In genomic region chr4:149170394-149170931, GRCm38 (mm10) we compare ENCODE assay signal across 10 mouse cellular contexts. TPM values are rescaled to one million over a fixed set of nuclear protein-coding genes. Genes with fewer than 3 reads are reported as not detected.
A peak's percentile ranks its signal among the peaks of the same experiment; 100 is the strongest.
DNase-seq lines count a peak whose midpoint lies in the region; ATAC-seq lines count a peak whose summit lies in the region.
"Had no signal": no experiment of that assay in that cellular context is flagged by ENCODE, and none has a peak within 500 bp of the region (broad histone marks: within the 10 kb centered on the region; RNA-seq: fewer than 3 reads in every experiment).

No protein-coding gene starts in this region.

- H3K4me3 ChIP-seq in limb, embryonic 15.5 days = no peak overlapping the region
- H3K4me3 ChIP-seq in stomach, embryonic 16.5 days (replicated peaks; ENCODE audit: low read length) = no peak overlapping the region
- no peak overlapping the region for H3K4me3 ChIP-seq in hindbrain, embryonic 14.5 days (replicated peaks; ENCODE audit: low read length)
- H3K4me3 ChIP-seq: heart, embryonic 15.5 days had no signal

- H3K36me3 ChIP-seq in limb, embryonic 15.5 days = no peaks in the 10 kb centered on the region
- H3K36me3 ChIP-seq in stomach, embryonic 16.5 days (ENCODE audit: control insufficient read depth, insufficient read depth, low read length) = no peaks in the 10 kb centered on the region
- peaks cover 11% of the 10 kb centered on the region; the same call in 1 of the 2 replicates for H3K36me3 ChIP-seq in hindbrain, embryonic 14.5 days (replicated peaks; ENCODE audit: control insufficient read depth, insufficient read depth)
- H3K36me3 ChIP-seq: heart, embryonic 15.5 days had no signal

- 55% methylated on average over 7 of the region's 7 CpGs for WGBS in limb, embryonic 15.5 days
- WGBS in stomach, embryonic 16.5 days = 38% methylated on average over 7 of the region's 7 CpGs
- 73% methylated on average over 7 of the region's 7 CpGs for WGBS in hindbrain, embryonic 14.5 days

- no peak overlapping the region for H3K9ac ChIP-seq in limb, embryonic 15.5 days
- H3K9ac ChIP-seq in stomach, embryonic 16.5 days (ENCODE audit: low read length) = peak overlapping the region; percentile 23; the same call in 1 of the 2 replicates
- no peak overlapping the region for H3K9ac ChIP-seq in hindbrain, embryonic 14.5 days
- H3K9ac ChIP-seq: heart, embryonic 15.5 days had no signal

- peak; percentile 28 for DNase-seq in retina, adult 2 months (ENCODE audit: low read depth, low spot score)
- no peak for DNase-seq in retina, embryonic 14.5 days (ENCODE audit: low spot score)
- DNase-seq in c-Kit-positive CD71-positive TER-119-positive erythroid progenitor cells, embryonic 14.5 days (ENCODE audit: low spot score) = peak; percentile 12
- no peak for DNase-seq in cerebellum, postnatal 25 days
- DNase-seq in hindbrain, embryonic 14.5 days (ENCODE audit: low spot score) = no peak
- no peak for DNase-seq in embryo, embryonic 10 days (ENCODE audit: low spot score)

- no peak overlapping the region for H3K4me2 ChIP-seq in limb, embryonic 15.5 days
- H3K4me2 ChIP-seq in stomach, embryonic 16.5 days (ENCODE audit: low read depth, low read length) = 0 out of 2 replicates have a peak overlapping the region, but pooled peaks have one; percentile 27
- H3K4me2 ChIP-seq in hindbrain, embryonic 14.5 days (replicated peaks) = no peak overlapping the region
- H3K4me2 ChIP-seq: heart, embryonic 15.5 days had no signal

- no peak for ATAC-seq in limb, embryonic 15.5 days (ENCODE audit: insufficient number of reproducible peaks, low FRiP score, low TSS enrichment, low read depth)
- peak; percentile 22; the same call in 1 of the 2 replicates for ATAC-seq in stomach, embryonic 16.5 days (ENCODE audit: insufficient read depth, low FRiP score)
- ATAC-seq in hindbrain, embryonic 14.5 days (ENCODE audit: low FRiP score) = no peak

- no peaks in the 10 kb centered on the region for H3K9me3 ChIP-seq in limb, embryonic 15.5 days
- H3K9me3 ChIP-seq in stomach, embryonic 16.5 days (replicated peaks; ENCODE audit: control insufficient read depth, low read length) = no peaks in the 10 kb centered on the region
- H3K9me3 ChIP-seq in hindbrain, embryonic 14.5 days (ENCODE audit: control insufficient read depth, low read length) = no peaks in the 10 kb centered on the region
- H3K9me3 ChIP-seq: heart, embryonic 15.5 days had no signal

- no peaks in the 10 kb centered on the region for H3K27me3 ChIP-seq in limb, embryonic 15.5 days
- H3K27me3 ChIP-seq in stomach, embryonic 16.5 days (ENCODE audit: control insufficient read depth, insufficient read depth, low read length) = no peaks in the 10 kb centered on the region
- no peaks in the 10 kb centered on the region for H3K27me3 ChIP-seq in hindbrain, embryonic 14.5 days (ENCODE audit: control insufficient read depth, insufficient read depth, low read length)
- H3K27me3 ChIP-seq: heart, embryonic 15.5 days had no signal

- peak overlapping the region; percentile 8 for H3K27ac ChIP-seq in limb, embryonic 15.5 days
- peak overlapping the region; percentile 92 for H3K27ac ChIP-seq in stomach, embryonic 16.5 days (ENCODE audit: low read length)
- H3K27ac ChIP-seq in hindbrain, embryonic 14.5 days = no peak overlapping the region; the same call in 1 of the 2 replicates
- H3K27ac ChIP-seq: heart, embryonic 15.5 days had no signal

- H3K4me1 ChIP-seq in limb, embryonic 15.5 days = peaks cover 26% of the 10 kb centered on the region
- peaks cover 13% of the 10 kb centered on the region for H3K4me1 ChIP-seq in stomach, embryonic 16.5 days (ENCODE audit: control insufficient read depth, insufficient read depth, low read length)
- peaks cover 4% of the 10 kb centered on the region for H3K4me1 ChIP-seq in hindbrain, embryonic 14.5 days (replicated peaks; ENCODE audit: control insufficient read depth, insufficient read depth, low read length)

RNA-seq across cellular contexts. Expression of gene Pgd, which starts 3.9 kb away (rescaled TPM):
- polyA plus RNA-seq in limb, embryonic 15.5 days (2015; fragmentation: Nextera tagmentation; extraction: Ambion mirVana) = 108 and 111 TPM in 2 replicates
- 206 and 241 TPM in 2 replicates for polyA plus RNA-seq in stomach, embryonic 16.5 days (2015; fragmentation: Nextera tagmentation; extraction: Ambion mirVana)
- polyA plus RNA-seq in hindbrain, embryonic 14.5 days (2014; fragmentation: Nextera tagmentation; extraction: Ambion mirVana) = 46.4 TPM in 2 replicates

RNA-seq across cellular contexts. Expression of gene Cenps, which starts 33.0 kb away (rescaled TPM):
- 27.6 and 27.9 TPM in 2 replicates for polyA plus RNA-seq in limb, embryonic 15.5 days (2015; fragmentation: Nextera tagmentation; extraction: Ambion mirVana)
- polyA plus RNA-seq in stomach, embryonic 16.5 days (2015; fragmentation: Nextera tagmentation; extraction: Ambion mirVana) = 22.3 and 24.5 TPM in 2 replicates
- 16.9 and 18.7 TPM in 2 replicates for polyA plus RNA-seq in hindbrain, embryonic 14.5 days (2014; fragmentation: Nextera tagmentation; extraction: Ambion mirVana)

RNA-seq across cellular contexts. Expression of gene Cort, which starts 43.9 kb away (rescaled TPM):
- 0.37 TPM in 1 of 2 replicates, not detected in the other for polyA plus RNA-seq in limb, embryonic 15.5 days (2015; fragmentation: Nextera tagmentation; extraction: Ambion mirVana)
- not detected in 2 replicates for polyA plus RNA-seq in stomach, embryonic 16.5 days (2015; fragmentation: Nextera tagmentation; extraction: Ambion mirVana)
- polyA plus RNA-seq in hindbrain, embryonic 14.5 days (2014; fragmentation: Nextera tagmentation; extraction: Ambion mirVana) = 0.41 and 0.99 TPM in 2 replicates
- polyA plus RNA-seq: thymus, postnatal 0 days had no signal

Comparison
In these comparisons a context has a peak if more than half of its experiments do, and no peak if none do; other contexts are left out.
1. DNase-seq: peak in retina, adult 2 months (single experiment) and c-Kit-positive CD71-positive TER-119-positive erythroid progenitor cells, embryonic 14.5 days (single experiment); none in retina, embryonic 14.5 days (single experiment), cerebellum, postnatal 25 days (0 of 2), hindbrain, embryonic 14.5 days (single experiment) and embryo, embryonic 10 days (single experiment).